Mouse (Mus musculus) thymus, adult 2 months (tissue): ENCODE measurements around the gene Rps24. TPM values are rescaled to one million over a fixed set of nuclear protein-coding genes. Genes with fewer than 3 reads are reported as not detected.

Experiments
- DNase-seq: peaks from one replicate; pipeline ENCODE4 v3.0.0; 2021
- H3K27ac ChIP-seq: fragments of 200-500 bp; 2 replicates; pipeline ENCODE4 v1.5.1; 2012; ENCODE audit warnings: low read length, control low read depth; ENCODE audit not compliant: control insufficient read depth, insufficient read depth
- H3K27me3 ChIP-seq: fragments of 200-500 bp; 2 replicates; pipeline ENCODE4 v1.6.1; 2012; ENCODE audit warnings: mild to moderate bottlenecking, low read length, moderate library complexity, mixed read lengths; ENCODE audit not compliant: control insufficient read depth, insufficient read depth
- H3K36me3 ChIP-seq: fragments of 200-500 bp; 2 replicates; pipeline ENCODE4 v1.6.1; 2012; ENCODE audit warnings: mild to moderate bottlenecking, low read length, moderate library complexity; ENCODE audit not compliant: control insufficient read depth, insufficient read depth
- H3K4me1 ChIP-seq: fragments of 200-500 bp; replicated peaks from 2 replicates; pipeline ENCODE4 v1.6.1; 2012; ENCODE audit warnings: low read length; ENCODE audit not compliant: control insufficient read depth, insufficient read depth
- H3K4me3 ChIP-seq: fragments of 200-500 bp; 2 replicates; pipeline ENCODE4 v1.5.1; 2012; ENCODE audit warnings: mild to moderate bottlenecking, low read length, control low read depth, moderate library complexity; ENCODE audit not compliant: control insufficient read depth, insufficient read depth
- CTCF ChIP-seq: fragments of 200-500 bp; IDR thresholded peaks from 2 replicates; pipeline ENCODE4 v1.5.1; 2012; ENCODE audit warnings: mild to moderate bottlenecking, control low read depth, low read length, moderate library complexity, borderline replicate concordance; ENCODE audit not compliant: control insufficient read depth, poor library complexity, insufficient read depth; ENCODE audit errors: extremely low read depth
- POLR2A ChIP-seq: fragments of 200-500 bp; IDR thresholded peaks from 2 replicates; pipeline ENCODE4 v1.6.1; 2012; ENCODE audit warnings: mild to moderate bottlenecking, low read length, control low read depth, moderate library complexity; ENCODE audit not compliant: control insufficient read depth, poor library complexity, insufficient read depth; ENCODE audit errors: extremely low read depth
- WGBS: fragments of 180-500 bp; shearing (Covaris S2); methylation state at CpG from one replicate; pipeline ENCODE4 v1.1.7; 2018; 5-methylcytosine and 5-hydroxymethylcytosine counted together
- polyA plus RNA-seq: library from polyadenylated mRNA; depleted of rRNA; stranded (reverse); fragments of >200 nt; gene quantifications from 2 replicates; pipeline ENCODE4 v1.2.3, GENCODE M21; 2012; rRNA removed

The Rps24 gene
- polyA plus RNA-seq, 1 experiment, result 1,323 TPM

- whole genome bisulfite sequencing, result 89% methylated on average over 10 of the region's 10 CpGs
- Histone ChIP-seq H3K27me3 (no peaks in the 10 kb centered on the region), H3K4me3 (no peak overlapping the region), H3K27ac (no peak overlapping the region), H3K4me1 (no peaks in the 10 kb centered on the region), H3K36me3 (no peaks in the 10 kb centered on the region)
- DNase-seq, result no peak
- TF ChIP-seq POLR2A (no peak), CTCF (no peak)
These were observed 39.5 kb downstream of the Rps24 start for GRCm38 (mm10) chr14:24526440-24526839.

DNA sequence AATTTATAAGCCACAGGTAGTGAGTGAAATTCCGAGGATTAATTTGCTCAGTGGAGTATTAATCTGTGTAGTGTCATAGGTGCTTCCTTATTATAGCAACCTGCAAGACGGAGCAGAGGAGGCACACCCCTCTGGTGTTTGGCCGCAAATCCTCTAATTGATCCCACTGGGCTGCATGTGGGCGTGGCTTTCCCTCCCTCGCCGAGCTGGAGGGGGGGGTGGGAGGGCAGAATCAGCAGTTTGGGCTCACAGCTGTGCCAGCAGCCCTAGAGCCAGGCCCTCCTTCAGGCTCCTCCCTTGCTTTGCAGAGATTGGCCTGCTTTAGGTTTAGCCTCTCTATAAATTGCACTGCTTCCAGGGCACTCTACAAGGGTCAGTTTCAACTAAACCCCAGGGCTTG is 43.3 kb downstream of the Rps24 start:
- Histone ChIP-seq H3K27me3 (no peaks in the 10 kb centered on the region), H3K4me3 (no peak overlapping the region), H3K4me1 (no peaks in the 10 kb centered on the region), H3K36me3 (no peaks in the 10 kb centered on the region), H3K27ac (no peak overlapping the region)
- DNase-seq, result no peak
- 26% methylated on average over 6 of the region's 6 CpGs for WGBS
- TF ChIP-seq CTCF, result no peak
- TF ChIP-seq POLR2A, result no peak

DNA sequence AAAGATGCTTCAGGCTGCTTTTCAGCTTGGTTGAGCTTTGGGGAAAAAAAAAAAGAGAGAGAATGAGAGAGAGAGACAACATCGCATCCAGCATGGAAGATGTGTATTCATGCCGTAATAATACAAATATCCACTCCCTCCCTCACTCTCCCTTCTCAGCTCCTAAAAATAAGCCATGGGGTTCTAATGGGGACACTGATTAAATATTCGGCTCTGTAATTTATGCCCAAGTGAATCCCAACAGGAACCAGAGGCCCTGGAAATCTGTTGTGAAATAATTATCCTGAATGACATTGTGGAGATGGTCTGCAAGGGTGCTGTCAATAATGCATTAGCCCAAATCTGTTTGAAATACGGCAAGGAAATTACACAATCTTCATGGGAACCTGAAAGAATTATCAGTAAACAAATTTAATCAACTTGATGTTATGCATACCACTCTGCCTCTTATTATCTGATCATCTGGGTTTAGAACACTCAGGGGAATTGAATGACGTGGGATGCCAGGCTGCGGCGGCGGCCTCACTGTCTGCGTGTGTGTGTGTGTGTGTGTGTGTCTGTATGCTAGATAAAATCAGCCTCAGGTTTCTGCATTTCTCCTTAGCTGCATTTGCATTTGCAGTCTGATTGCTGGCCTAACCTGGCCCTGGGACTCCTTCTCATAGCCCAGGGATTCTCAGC is 48.1 kb downstream of the Rps24 start:
- Histone ChIP-seq H3K27ac (no peak overlapping the region), H3K4me3 (no peak overlapping the region), H3K36me3 (no peaks in the 10 kb centered on the region), H3K27me3 (no peaks in the 10 kb centered on the region), H3K4me1 (no peaks in the 10 kb centered on the region)
- 91% methylated on average over 9 of the region's 9 CpGs for WGBS
- TF ChIP-seq CTCF (no peak), POLR2A (no peak)
- DNase-seq, result no peak

- no peak for TF ChIP-seq POLR2A
- no peak for TF ChIP-seq CTCF
- H3K4me3 ChIP-seq, result no peak overlapping the region
- no peaks in the 10 kb centered on the region for H3K27me3 ChIP-seq
- no peak for DNase-seq
- no peaks in the 10 kb centered on the region for H3K36me3 ChIP-seq
- no peak overlapping the region for H3K27ac ChIP-seq
- 89% methylated on average over 4 of the region's 4 CpGs for WGBS
- no peaks in the 10 kb centered on the region for H3K4me1 ChIP-seq
These were observed 56.0 kb downstream of the Rps24 start for GRCm38 (mm10) chr14:24542901-24543300.

GRCm38 (mm10) chr14:24544057-24544456 is 57.1 kb downstream of the Rps24 start:
- H3K4me3 ChIP-seq, result no peak overlapping the region
- peak; percentile 9 for DNase-seq
- no peak overlapping the region for H3K27ac ChIP-seq
- H3K36me3 ChIP-seq, result no peaks in the 10 kb centered on the region
- H3K4me1 ChIP-seq, result no peaks in the 10 kb centered on the region
- no peaks in the 10 kb centered on the region for H3K27me3 ChIP-seq
- TF ChIP-seq POLR2A (no peak), CTCF (no peak)
- WGBS, result 32% methylated on average over 2 of the region's 2 CpGs

Other genes with a start within 250 kb of the Rps24 start
- 7.5 and 8.7 TPM in 2 replicates for gene Dlg5, start 241.2 kb upstream of the Rps24 start, polyA plus RNA-seq
- gene E330034G19Rik, start 193.9 kb upstream of the Rps24 start, polyA plus RNA-seq, result not detected in 2 replicates
- 13.6 and 14.3 TPM in 2 replicates for gene Polr3a, start 67 bp upstream of the Rps24 start, polyA plus RNA-seq